Mouse (Mus musculus) lung, postnatal 10 days (tissue): ENCODE results near the gene Hist1h3b.
"Not testable (repeated sequence)": the region's sequence is repeated elsewhere in the genome, so short reads cannot be mapped to it uniquely, and the experiment has no call there.

Source experiments
- DNase-seq: peaks from one replicate; pipeline ENCODE4 v3.0.0; 2021

Gene Hist1h3b

DNA sequence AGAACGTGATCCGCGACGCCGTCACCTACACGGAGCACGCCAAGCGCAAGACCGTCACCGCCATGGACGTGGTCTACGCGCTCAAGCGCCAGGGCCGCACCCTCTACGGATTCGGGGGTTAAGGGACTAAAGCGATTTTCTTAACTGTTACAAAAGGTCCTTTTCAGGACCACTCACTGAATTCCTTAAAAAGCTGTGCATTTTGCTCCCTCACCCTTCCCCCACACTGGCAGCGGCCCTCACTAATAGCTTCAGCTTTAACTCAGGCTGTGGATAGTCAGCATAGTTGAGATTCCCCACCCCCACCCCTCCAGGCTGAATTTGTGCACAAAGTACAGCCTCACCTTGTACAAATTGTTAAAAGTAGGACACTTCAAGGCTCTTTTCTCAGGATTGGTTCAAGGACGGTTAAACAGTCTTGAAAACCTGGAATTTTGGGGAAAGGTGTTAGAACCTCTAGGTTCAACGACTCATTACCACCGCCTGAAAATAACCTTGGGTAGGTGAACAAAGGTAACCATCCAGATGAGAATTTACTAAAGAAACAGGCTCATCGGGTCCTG, 5.2 kb downstream of the Hist1h3b start:
- no peak for DNase-seq

DNA sequence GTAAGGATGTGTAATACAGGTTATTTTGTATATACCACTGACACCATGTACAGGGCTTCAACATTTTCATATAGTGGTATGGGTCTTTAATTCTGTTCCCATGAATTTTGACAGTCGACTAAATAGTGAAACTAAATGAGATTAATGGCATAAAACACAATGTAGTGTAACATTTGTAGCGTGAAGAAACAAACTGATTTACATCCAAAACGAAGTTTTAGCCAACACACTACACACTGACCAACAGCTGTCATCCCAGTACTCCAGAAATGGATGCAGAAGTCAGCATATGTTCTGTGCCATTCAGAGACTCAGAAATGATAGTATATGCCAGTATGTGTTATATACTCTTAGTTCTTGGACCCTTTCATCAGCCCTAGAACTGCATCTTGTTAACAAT, 5.9 kb downstream of the Hist1h3b start:
- DNase-seq: no peak

DNA sequence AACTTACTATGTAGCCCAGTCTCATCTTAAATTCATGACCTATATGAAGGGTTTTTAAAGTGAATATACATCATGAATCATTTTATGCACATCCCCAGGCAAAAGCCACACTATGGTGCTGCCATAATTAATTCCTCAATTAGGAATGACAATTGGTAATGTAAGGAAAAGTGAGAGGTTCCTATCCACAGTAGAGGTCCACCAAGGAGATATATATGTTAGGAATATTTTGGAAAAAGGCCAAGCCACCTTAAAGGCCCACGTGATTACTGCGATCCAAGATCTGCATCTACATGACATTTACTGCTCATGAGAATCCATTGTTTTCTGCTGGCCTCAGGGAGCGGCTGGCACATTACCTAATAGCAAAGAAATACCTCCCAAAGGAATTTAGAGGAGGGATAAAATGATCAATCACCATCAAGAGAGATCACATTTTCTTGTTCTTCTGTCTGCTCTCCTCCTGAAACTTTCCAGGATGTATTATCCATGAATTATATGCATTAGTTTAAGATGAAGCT, 7.2 kb downstream of the Hist1h3b start:
- no peak for DNase-seq

DNA sequence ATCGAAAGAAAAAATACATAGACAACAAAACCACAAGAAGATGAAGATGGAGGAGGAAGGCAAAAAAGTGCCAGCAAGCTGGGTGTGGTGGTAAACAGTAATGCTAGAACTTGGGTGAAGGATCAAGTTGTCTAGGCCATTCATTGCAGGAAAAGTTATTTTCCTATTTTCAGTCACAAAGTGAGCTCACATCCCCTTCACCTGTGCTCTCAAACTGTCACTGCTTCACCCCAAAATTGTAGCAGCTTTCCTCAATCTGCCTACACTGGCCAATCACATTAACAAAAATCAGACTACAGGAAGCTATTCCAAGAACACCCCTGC, 7.8 kb downstream of the Hist1h3b start:
- no peak for DNase-seq

DNA sequence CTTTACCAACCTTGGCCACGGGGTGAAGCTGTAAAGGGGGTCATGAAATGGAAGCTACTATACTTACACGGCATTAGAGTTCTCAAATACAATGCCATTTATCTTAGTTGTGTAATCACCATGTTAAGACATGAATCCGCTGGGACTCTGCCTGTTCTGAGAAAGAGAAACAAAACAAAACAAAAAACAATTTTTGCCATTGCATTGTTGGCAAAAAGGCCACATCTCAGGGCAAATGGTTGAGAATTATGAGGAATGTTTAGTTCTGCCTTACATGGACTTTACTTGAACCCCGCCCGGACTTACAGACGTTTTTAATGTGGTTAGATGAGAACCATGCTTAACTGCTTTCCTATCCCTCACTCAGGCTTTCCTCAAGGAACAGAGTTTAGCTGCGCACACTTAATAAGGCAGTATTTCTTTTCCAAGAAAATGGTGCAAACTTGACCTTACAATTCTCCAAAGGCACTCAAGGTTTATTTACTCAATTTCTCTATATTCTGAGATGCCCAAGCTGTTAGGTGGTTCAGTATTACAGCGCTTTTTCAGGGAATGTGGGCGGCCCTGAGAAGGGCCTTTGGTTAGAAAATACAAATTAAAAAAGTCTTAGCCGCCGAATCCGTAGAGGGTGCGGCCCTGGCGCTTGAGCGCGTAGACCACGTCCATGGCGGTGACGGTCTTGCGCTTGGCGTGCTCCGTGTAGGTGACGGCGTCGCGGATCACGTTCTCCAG, 8.3 kb downstream of the Hist1h3b start:
- DNase-seq: peak; percentile 31

DNA sequence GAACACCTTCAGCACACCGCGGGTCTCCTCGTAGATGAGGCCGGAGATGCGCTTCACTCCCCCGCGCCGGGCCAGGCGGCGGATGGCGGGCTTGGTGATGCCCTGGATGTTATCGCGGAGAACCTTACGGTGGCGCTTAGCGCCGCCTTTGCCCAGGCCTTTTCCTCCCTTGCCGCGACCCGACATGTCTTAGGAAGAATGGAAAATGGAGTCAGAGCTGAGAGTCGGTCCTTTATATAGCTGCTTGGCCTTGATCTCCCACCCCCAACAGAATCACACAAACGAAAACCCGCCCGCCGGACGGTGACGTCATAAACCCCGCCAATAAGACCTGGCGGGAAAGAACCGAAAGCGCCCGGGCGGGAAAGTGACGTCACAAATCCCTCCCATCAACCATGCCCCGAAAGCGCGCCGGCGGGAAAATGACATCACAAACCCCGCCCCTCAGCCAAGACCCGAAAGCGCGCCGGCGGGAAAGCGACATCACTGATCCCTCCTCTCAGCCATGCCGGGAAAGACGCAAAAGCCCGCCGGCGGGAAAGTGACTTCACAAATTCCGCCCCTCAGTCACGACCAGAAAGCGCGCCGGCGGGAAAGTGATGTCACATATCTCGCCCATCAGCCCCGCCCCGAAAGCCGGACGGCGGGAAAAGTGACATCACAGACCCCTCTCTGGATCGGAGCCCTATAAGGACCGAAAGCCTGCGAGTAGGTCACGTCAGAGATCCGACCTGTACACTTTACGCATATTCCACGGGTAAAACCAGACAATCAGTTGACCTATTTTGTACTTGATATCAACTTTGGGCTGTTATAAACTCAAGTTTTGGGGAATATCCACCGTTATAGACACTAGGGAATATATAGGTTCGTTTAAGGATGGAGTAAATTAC, 9.2 kb downstream of the Hist1h3b start, which contains the start of gene Hist1h4a:
Gene Hist1h4a (minus strand): TSS at position 259 of the 893 bp plus-strand sequence.
- peak; percentile 99 for DNase-seq

DNA sequence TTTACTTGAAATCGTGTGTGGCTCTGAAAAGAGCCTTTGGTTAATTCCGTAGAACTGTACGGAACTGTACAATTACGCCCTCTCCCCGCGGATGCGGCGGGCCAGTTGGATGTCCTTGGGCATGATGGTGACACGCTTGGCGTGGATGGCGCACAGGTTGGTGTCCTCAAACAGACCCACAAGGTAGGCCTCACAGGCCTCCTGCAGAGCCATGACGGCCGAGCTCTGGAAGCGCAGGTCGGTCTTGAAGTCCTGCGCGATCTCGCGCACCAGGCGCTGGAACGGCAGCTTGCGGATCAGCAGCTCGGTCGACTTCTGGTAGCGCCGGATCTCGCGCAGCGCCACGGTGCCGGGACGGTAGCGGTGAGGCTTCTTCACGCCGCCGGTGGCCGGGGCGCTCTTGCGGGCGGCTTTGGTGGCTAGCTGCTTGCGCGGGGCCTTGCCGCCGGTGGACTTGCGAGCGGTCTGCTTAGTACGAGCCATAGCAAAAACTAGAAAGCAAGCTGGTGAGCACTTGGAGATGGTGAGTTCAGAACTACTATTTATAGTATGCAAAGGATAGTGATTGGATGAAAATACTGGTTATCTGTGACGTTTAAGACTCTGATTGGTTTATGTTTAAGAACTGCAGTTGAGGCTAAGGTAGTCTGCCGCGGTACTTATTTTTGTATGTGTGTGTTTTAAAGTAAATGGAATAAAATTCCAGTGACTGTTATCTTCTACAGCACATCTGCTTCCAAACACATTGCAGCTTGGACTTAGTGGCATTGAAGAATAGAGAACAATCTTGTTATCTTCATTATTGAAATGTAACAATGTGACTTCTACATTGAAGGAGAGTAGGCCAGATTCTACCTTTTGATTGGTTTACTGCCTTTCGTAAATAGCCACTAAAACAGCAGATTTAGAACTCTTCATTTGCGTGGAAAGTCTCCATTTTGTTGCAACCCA, 10.1 kb downstream of the Hist1h3b start, which contains the start of gene Hist1h3a:
Gene Hist1h3a (minus strand): TSS at position 516 of the 951 bp plus-strand sequence.
- peak; percentile 64 for DNase-seq

DNA sequence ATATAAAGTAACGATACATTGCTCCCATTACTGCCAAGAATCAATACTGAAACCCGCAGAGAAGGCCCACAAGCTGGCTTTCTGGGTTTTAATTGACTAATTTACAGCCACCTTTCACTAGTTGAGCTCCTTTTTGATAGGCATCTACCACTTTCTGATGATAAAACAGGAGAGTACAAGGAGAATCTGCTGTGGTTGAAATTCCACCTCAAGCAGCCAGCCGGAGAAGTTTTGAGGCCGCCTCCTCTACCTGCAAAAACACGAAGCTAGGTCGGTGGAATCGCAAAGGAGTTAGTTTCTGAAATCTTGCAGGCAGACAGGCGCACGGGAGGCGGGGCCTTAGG, 11.1 kb downstream of the Hist1h3b start:
- no peak for DNase-seq

DNA sequence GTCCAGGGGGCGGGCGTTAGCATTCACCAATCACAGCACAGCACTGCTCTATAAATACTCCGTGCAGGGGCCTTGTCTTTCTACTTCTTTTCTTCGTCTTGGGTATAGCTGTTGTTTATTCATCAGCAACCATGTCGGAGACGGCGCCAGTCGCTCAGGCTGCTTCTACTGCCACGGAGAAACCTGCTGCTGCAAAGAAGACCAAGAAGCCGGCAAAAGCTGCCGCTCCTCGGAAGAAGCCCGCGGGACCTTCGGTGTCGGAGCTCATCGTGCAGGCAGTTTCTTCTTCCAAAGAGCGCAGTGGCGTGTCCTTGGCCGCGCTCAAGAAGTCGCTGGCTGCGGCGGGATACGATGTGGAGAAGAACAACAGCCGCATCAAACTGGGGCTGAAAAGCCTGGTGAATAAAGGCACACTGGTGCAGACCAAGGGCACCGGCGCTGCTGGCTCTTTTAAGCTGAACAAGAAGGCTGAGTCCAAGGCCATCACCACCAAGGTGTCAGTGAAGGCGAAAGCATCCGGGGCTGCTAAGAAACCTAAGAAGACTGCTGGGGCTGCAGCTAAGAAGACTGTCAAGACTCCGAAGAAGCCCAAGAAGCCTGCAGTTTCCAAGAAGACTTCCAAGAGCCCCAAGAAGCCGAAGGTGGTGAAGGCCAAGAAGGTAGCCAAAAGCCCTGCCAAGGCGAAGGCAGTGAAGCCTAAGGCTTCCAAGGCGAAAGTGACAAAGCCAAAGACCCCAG, 11.7 kb downstream of the Hist1h3b start, which contains the start of gene Hist1h1a:
Gene Hist1h1a (plus strand): TSS at position 81 of the 738 bp plus-strand sequence.
- DNase-seq: peak; percentile 92

DNA sequence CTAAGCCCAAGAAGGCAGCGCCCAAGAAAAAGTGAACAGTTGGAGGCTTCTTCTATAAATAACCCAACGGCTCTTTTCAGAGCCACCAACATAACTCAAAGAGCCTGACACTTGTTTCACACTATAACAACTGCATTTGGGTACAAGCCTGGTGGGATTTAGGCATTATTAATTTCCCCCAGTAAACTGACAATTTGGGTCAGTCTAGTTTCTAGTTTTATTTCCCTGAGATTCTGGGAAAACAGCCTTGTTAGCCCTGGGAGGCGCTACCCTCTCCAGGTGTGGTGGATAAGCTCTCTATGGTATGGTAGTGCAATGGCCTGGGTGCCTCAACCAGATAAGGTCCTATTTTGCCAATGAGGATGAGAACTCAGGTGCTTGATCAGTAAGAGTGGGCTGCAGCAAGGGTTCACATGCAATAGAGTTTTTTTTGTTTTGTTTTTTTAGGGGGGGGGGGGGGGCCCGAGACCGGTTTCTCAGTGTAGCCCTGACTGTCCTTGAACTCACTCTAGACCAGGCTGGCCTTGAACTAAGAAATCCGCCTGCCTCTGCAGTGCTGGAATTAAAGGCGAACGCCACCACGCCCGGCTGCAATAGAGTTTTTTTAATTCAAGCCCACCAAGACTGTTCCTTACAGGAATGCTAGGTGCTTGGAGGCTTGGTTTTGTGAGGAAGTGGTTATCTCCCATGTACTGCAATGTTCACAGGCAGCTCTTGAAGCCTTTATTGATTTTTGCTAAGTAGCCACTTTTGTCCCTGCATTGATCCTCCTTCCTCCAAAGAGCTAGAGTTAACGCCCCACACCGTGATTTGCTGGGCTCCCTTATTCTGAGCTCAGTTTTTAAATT, 12.5 kb downstream of the Hist1h3b start:
- DNase-seq: no peak

DNA sequence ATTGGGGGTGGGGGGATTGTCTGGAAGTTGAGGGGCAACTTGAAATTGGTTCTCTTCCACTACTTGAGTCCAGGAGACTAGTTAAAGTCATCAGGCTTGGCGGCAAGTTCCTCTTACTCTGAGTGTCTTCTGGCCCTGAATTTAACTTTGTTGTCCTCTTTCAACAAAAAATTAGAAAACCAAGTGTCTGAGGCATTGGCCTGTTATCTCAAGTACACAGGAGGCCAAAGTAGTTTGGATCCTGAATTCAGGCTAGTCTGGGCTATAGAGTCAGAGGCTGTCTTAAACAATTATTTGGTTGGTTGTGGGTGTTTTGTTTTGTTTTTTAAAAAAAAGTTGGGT, 13.1 kb downstream of the Hist1h3b start:
- no peak for DNase-seq

DNA sequence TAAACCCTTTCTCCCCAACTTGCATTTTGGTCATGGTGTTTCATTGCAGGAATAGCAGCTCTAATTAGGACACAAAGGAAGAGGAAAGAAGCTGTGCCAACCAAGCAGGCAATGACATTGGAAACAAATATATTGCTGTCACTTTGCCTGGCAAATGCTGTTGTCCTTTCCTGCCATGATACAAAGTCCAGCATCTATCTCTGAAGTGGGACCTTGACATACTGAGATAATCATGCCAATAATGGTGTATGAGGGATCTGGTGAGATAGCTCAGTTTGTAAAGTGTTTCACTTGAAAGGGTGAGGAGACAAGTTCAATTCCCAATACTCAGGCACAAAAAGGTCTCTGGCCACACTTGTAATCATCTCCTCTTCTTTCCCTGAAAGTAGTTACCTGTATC, 14.7 kb downstream of the Hist1h3b start:
- DNase-seq: no peak

DNA sequence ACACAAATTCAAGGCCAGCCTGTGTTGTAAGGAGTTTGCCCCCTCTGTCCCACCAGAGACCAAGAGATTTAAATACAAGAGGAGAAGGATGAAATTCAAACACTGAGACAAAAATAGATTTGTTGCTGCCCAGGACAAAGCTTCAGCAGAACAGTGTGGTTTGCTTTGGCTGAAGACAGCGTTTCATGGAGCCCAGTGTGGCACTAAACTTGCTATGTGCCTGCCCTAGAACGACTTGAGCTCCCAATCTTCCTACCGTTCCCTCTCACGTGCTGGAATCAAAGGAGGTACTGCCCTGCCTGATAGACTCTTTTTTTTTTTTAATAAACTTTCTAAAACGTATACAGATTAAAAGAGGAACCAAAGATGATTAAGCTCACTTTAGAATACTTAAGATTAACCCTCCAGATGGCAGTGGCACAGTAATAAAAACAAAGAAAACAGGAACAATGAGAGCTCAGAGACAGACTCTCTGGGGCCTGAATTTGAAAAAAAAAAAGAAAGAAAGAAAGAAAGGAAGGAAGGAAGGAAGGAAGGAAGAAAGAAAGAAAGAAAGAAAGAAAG, 16.8 kb downstream of the Hist1h3b start:
- DNase-seq: no peak

DNA sequence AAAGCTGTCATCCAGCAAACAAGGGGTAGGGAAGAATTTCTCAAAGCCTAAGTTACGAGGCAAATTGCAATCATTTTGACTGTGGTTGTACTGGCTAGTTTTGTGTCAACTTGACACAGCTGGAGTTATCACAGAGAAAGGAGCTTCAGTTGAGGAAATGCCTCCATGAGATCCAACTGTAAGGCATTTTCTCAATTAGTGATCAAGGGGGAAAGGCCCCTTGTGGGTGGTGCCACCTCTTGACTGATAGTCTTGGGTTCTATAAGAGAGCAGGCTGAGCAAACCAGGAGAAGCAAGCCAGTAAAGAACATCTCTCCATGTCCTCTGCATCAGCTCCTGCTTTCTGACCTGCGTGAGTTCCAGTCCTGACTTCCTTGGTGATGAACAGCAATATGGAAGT, 17.5 kb downstream of the Hist1h3b start, which contains the start of gene Trim38:
Gene Trim38 (plus strand): TSS at position 301 of the 400 bp plus-strand sequence.
- not testable (repeated sequence) for DNase-seq

DNA sequence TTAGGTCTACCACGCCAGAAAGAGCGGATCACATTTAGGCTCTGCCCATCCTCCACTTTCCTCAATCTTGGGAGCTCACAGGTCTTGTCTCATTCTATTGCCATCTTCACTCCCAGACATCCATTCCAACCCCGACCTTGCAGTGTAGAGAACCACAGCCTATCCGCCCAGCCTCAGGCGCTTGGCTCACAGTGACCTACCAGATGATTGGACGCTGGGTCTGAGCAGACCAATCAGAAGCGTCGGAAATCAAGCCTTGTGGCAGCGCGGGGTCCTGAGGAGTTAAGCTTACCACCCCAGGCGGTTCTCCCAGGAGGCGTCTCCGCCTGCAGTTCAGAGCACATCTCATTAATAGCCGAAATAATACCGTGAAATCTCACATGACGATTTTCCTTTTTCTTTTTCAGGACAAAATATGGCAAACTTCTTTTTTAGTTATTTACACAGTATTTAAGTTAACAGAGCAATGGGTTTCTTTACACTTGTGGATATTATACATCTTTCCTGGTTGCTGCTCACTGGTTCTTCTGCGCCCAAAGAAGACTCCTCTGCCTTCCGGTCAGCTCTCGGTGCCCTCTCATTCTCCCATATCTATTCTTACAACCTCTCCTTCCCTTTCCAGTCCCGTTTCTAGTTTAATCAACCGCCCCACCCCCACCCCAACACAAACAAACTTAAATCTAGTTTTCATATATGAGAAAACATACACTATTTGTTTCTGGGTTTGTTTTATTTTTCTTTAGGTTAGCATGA, 20.7 kb downstream of the Hist1h3b start:
- peak; percentile 51 for DNase-seq

DNA sequence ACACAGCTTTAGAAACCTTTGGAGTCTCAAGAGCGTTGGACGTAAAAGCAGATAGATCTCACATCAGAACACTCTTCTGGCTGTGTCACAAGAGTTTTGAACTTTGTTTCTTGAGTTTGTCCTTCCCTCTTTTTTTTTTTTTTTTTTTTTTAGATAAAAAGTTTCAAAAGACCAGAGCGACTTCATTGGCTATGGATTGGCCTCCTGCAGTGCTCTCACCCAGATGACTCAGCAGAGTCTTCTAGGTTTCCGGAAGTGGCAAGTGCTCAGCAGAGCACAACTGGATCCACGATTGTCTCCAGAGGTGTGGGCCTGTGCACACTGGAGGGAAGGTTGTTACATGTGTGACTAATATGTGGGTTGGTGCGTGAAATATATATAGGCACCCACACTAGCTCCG, 26.3 kb downstream of the Hist1h3b start:
- no peak for DNase-seq

DNA sequence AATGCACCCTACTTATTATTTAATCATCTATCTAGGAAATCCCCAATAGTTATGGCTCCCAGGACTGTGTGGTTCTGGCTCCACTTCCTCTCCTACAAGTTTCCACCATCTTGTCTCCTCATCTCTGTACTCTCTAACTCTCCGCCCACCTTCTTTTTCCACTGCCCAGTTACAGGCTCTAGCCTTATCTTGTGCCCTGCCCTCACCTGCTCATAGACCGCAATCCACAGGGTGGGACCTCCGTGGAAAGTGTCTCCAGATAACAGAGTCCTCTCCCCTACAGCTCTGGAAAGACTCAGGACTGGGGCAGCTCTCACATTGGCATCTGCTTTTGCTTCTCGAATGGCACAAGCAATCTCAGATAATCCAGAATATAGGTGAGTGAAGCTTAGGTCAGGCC, 27.0 kb downstream of the Hist1h3b start:
- DNase-seq: no peak

DNA sequence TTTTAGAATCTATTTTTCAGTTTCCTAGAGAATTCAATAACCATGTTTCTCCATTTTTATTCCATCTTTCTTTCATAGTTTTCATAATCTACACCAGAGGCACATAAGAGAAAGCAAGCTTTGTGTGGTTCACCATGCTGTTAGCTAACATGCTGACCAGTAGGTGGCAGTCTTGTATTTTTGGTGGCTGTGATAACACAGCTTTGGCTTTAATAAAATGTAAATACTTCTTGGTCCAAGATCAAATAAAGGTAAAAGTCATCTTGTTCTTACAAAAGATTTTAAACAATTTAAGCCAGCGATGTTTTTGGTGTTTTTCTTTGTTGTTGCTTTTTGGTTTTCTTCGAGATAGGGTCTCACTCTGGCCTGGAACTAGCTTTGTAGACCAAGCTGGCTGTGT, 40.5 kb downstream of the Hist1h3b start:
- peak; percentile 70 for DNase-seq

DNA sequence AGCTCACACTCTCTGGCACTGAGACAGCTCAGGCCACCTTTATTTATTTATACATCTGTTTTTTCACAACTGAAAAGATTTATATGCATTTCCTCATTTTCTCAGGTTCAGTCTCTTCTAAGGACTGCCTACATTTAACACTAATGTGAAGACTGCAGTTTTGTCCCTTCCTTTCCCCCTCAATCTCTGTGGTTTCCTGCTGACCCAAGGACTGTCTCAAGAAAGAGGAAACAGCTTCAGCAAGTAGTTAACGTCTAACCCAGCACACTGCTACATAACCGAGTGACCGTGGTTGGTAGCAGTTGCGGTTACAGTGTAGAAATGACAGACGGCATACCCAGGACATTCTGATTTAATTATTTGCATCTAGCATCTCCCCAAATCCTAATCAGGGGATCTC, 47.3 kb downstream of the Hist1h3b start:
- no peak for DNase-seq
